Mouse (Mus musculus): ENCODE measurements around the gene Ewsr1. TPM values are rescaled to one million over a fixed set of nuclear protein-coding genes. Genes with fewer than 3 reads are reported as not detected.

Gene Ewsr1
- polyA plus RNA-seq, 1 experiment, result 157 TPM

- Histone ChIP-seq H3K79me2 (ENCODE audit: control insufficient read depth, insufficient read depth) (no peaks in the 10 kb centered on the region), H3K36me3 (ENCODE audit: control insufficient read depth, insufficient read depth) (peaks cover 3% of the 10 kb centered on the region), H3K27me3 (ENCODE audit: control insufficient read depth, insufficient read depth, insufficient read length) (no peaks in the 10 kb centered on the region), H3K4me2 (ENCODE audit: low read depth) (no peak overlapping the region), H3ac (ENCODE audit: control insufficient read depth, insufficient read length) (no peak overlapping the region), H3K4me3 (no peak overlapping the region)
- TF ChIP-seq E2F4 (IDR thresholded peaks at IDR 0.05; ENCODE audit: insufficient read depth) (no peak), CEBPB (IDR thresholded peaks at IDR 0.05; ENCODE audit: insufficient read depth, poor library complexity, severe bottlenecking) (no peak), TCF12 (IDR thresholded peaks at IDR 0.05; ENCODE audit: insufficient read depth, poor library complexity, severe bottlenecking) (no peak), TCF3 (IDR thresholded peaks at IDR 0.05; ENCODE audit: insufficient read length, low read depth) (no peak), MAX (IDR thresholded peaks at IDR 0.05; ENCODE audit: low read depth) (no peak), SRF (IDR thresholded peaks at IDR 0.05; ENCODE audit: control insufficient read depth, insufficient read length, low read depth) (no peak), USF1 (IDR thresholded peaks at IDR 0.05; ENCODE audit: low read depth) (no peak), MYOD1 (IDR thresholded peaks at IDR 0.05; ENCODE audit: control insufficient read depth in 1 of 3, insufficient read length in 2 of 3, low read depth in 2 of 3) (no peak), REST (IDR thresholded peaks at IDR 0.05; ENCODE audit: insufficient read depth, insufficient read length) (no peak), POLR2AphosphoS2 (IDR thresholded peaks at IDR 0.05; ENCODE audit: insufficient read length, low read depth) (no peak), MYOG (IDR thresholded peaks at IDR 0.05; ENCODE audit: control insufficient read depth in 1 of 3, insufficient read depth in 1 of 3, insufficient read length in 2 of 3, low read depth in 2 of 3) (no peak), POLR2A (IDR thresholded peaks at IDR 0.05; ENCODE audit: insufficient read length, low read depth) (no peak)
Observed at GRCm38 (mm10) chr11:5103986-5104509, 5.0 kb upstream of the Ewsr1 start.

GRCm38 (mm10) chr11:5102384-5102783, 3.3 kb upstream of the Ewsr1 start:
- Histone ChIP-seq H3K36me3 (ENCODE audit: control insufficient read depth, insufficient read depth) (peaks cover 3% of the 10 kb centered on the region), H3K79me2 (ENCODE audit: control insufficient read depth, insufficient read depth) (peaks cover 14% of the 10 kb centered on the region), H3ac (ENCODE audit: control insufficient read depth, insufficient read length) (no peak overlapping the region), H3K27me3 (ENCODE audit: control insufficient read depth, insufficient read depth, insufficient read length) (no peaks in the 10 kb centered on the region), H3K4me3 (no peak overlapping the region), H3K4me2 (ENCODE audit: low read depth) (no peak overlapping the region)
- TF ChIP-seq REST (IDR thresholded peaks at IDR 0.05; ENCODE audit: insufficient read depth, insufficient read length) (no peak), MYOG (IDR thresholded peaks at IDR 0.05; ENCODE audit: control insufficient read depth in 1 of 3, insufficient read depth in 1 of 3, insufficient read length in 2 of 3, low read depth in 2 of 3) (no peak), USF1 (IDR thresholded peaks at IDR 0.05; ENCODE audit: low read depth) (no peak), POLR2AphosphoS2 (IDR thresholded peaks at IDR 0.05; ENCODE audit: insufficient read length, low read depth) (no peak), POLR2A (IDR thresholded peaks at IDR 0.05; ENCODE audit: insufficient read length, low read depth) (no peak), SRF (IDR thresholded peaks at IDR 0.05; ENCODE audit: control insufficient read depth, insufficient read length, low read depth) (no peak), MYOD1 (IDR thresholded peaks at IDR 0.05; ENCODE audit: control insufficient read depth in 1 of 3, insufficient read length in 2 of 3, low read depth in 2 of 3) (no peak)

- H3K4me2 ChIP-seq (ENCODE audit: low read depth), result no peak overlapping the region
- no peak overlapping the region for H3ac ChIP-seq (ENCODE audit: control insufficient read depth, insufficient read length)
- H3K4me3 ChIP-seq, result no peak overlapping the region
- H3K27me3 ChIP-seq (ENCODE audit: control insufficient read depth, insufficient read depth, insufficient read length), result no peaks in the 10 kb centered on the region
- H3K36me3 ChIP-seq (ENCODE audit: control insufficient read depth, insufficient read depth), result peaks cover 3% of the 10 kb centered on the region
- H3K79me2 ChIP-seq (ENCODE audit: control insufficient read depth, insufficient read depth), result peaks cover 22% of the 10 kb centered on the region
- TF ChIP-seq CEBPB (IDR thresholded peaks at IDR 0.05; ENCODE audit: insufficient read depth, poor library complexity, severe bottlenecking) (no peak), SRF (IDR thresholded peaks at IDR 0.05; ENCODE audit: control insufficient read depth, insufficient read length, low read depth) (no peak), TCF12 (IDR thresholded peaks at IDR 0.05; ENCODE audit: insufficient read depth, poor library complexity, severe bottlenecking) (no peak), POLR2A (IDR thresholded peaks at IDR 0.05; ENCODE audit: insufficient read length, low read depth) (no peak), REST (IDR thresholded peaks at IDR 0.05; ENCODE audit: insufficient read depth, insufficient read length) (no peak), TCF3 (IDR thresholded peaks at IDR 0.05; ENCODE audit: insufficient read length, low read depth) (no peak), MAX (IDR thresholded peaks at IDR 0.05; ENCODE audit: low read depth) (no peak), POLR2AphosphoS2 (IDR thresholded peaks at IDR 0.05; ENCODE audit: insufficient read length, low read depth) (no peak), MYOG (IDR thresholded peaks at IDR 0.05; ENCODE audit: control insufficient read depth in 1 of 3, insufficient read depth in 1 of 3, insufficient read length in 2 of 3, low read depth in 2 of 3) (no peak), USF1 (IDR thresholded peaks at IDR 0.05; ENCODE audit: low read depth) (no peak), E2F4 (IDR thresholded peaks at IDR 0.05; ENCODE audit: insufficient read depth) (no peak), MYOD1 (IDR thresholded peaks at IDR 0.05; ENCODE audit: control insufficient read depth in 1 of 3, insufficient read length in 2 of 3, low read depth in 2 of 3) (no peak)
Observed at GRCm38 (mm10) chr11:5101641-5102040, 2.6 kb upstream of the Ewsr1 start.

GRCm38 (mm10) chr11:5100801-5101200, 1.7 kb upstream of the Ewsr1 start:
- H3K27me3 ChIP-seq (ENCODE audit: control insufficient read depth, insufficient read depth, insufficient read length), result no peaks in the 10 kb centered on the region
- H3K4me2 ChIP-seq (ENCODE audit: low read depth), result peak overlapping the region; percentile 75
- peak in 2 of 3 experiments; percentile 9 to 35 for TF ChIP-seq MYOD1 (IDR thresholded peaks at IDR 0.05; ENCODE audit: control insufficient read depth in 1 of 3, insufficient read length in 2 of 3, low read depth in 2 of 3)
- TF ChIP-seq TCF12 (IDR thresholded peaks at IDR 0.05; ENCODE audit: insufficient read depth, poor library complexity, severe bottlenecking), result no peak
- H3K4me3 ChIP-seq, result peak overlapping the region; percentile 98
- no peak overlapping the region for H3ac ChIP-seq (ENCODE audit: control insufficient read depth, insufficient read length)
- peaks cover 3% of the 10 kb centered on the region for H3K36me3 ChIP-seq (ENCODE audit: control insufficient read depth, insufficient read depth)
- H3K79me2 ChIP-seq (ENCODE audit: control insufficient read depth, insufficient read depth), result peaks cover 30% of the 10 kb centered on the region

GRCm38 (mm10) chr11:5100283-5100682, 1.2 kb upstream of the Ewsr1 start:
- no peaks in the 10 kb centered on the region for H3K27me3 ChIP-seq (ENCODE audit: control insufficient read depth, insufficient read depth, insufficient read length)
- peak overlapping the region; percentile 98 for H3K4me3 ChIP-seq
- peaks cover 3% of the 10 kb centered on the region for H3K36me3 ChIP-seq (ENCODE audit: control insufficient read depth, insufficient read depth)
- TF ChIP-seq MAX (IDR thresholded peaks at IDR 0.05; ENCODE audit: low read depth), result no peak
- no peak for TF ChIP-seq USF1 (IDR thresholded peaks at IDR 0.05; ENCODE audit: low read depth)
- TF ChIP-seq SRF (IDR thresholded peaks at IDR 0.05; ENCODE audit: control insufficient read depth, insufficient read length, low read depth), result no peak
- TF ChIP-seq MYOG (IDR thresholded peaks at IDR 0.05; ENCODE audit: control insufficient read depth in 1 of 3, insufficient read depth in 1 of 3, insufficient read length in 2 of 3, low read depth in 2 of 3), result no peak
- TF ChIP-seq POLR2AphosphoS2 (IDR thresholded peaks at IDR 0.05; ENCODE audit: insufficient read length, low read depth), result no peak
- no peak for TF ChIP-seq CEBPB (IDR thresholded peaks at IDR 0.05; ENCODE audit: insufficient read depth, poor library complexity, severe bottlenecking)
- TF ChIP-seq POLR2A (IDR thresholded peaks at IDR 0.05; ENCODE audit: insufficient read length, low read depth), result no peak
- TF ChIP-seq MYOD1 (IDR thresholded peaks at IDR 0.05; ENCODE audit: control insufficient read depth in 1 of 3, insufficient read length in 2 of 3, low read depth in 2 of 3), result no peak
- TF ChIP-seq TCF12 (IDR thresholded peaks at IDR 0.05; ENCODE audit: insufficient read depth, poor library complexity, severe bottlenecking), result no peak
- no peak for TF ChIP-seq E2F4 (IDR thresholded peaks at IDR 0.05; ENCODE audit: insufficient read depth)
- no peak for TF ChIP-seq TCF3 (IDR thresholded peaks at IDR 0.05; ENCODE audit: insufficient read length, low read depth)
- no peak for TF ChIP-seq REST (IDR thresholded peaks at IDR 0.05; ENCODE audit: insufficient read depth, insufficient read length)
- H3ac ChIP-seq (ENCODE audit: control insufficient read depth, insufficient read length), result peak overlapping the region; percentile 65
- H3K79me2 ChIP-seq (ENCODE audit: control insufficient read depth, insufficient read depth), result peaks cover 35% of the 10 kb centered on the region
- H3K4me2 ChIP-seq (ENCODE audit: low read depth), result peak overlapping the region; percentile 75
